ENCODE assay signal across 18 mouse cellular contexts in genomic region chr9:74330706-74331495, GRCm38 (mm10).
DNase-seq lines count a peak whose midpoint lies in the region; ATAC-seq and TF ChIP-seq lines count a peak whose summit lies in the region.
"Had no signal": no experiment of that assay in that cellular context is flagged by ENCODE, and none has a peak within 500 bp of the region (broad histone marks: within the 10 kb centered on the region; RNA-seq: fewer than 3 reads in every experiment).

No protein-coding gene starts in this region.

- no peak overlapping the region for H3K9ac ChIP-seq in hindbrain, embryonic 11.5 days (ENCODE audit: low read depth, low read length)
- no peak overlapping the region for H3K9ac ChIP-seq in hindbrain, postnatal 0 days (replicated peaks; ENCODE audit: low read length)
- no peak overlapping the region for H3K9ac ChIP-seq in neural tube, embryonic 11.5 days (ENCODE audit: low read length)
- H3K9ac ChIP-seq in neural tube, embryonic 15.5 days (replicated peaks): no peak overlapping the region
- no peak overlapping the region for H3K9ac ChIP-seq in forebrain, embryonic 16.5 days (replicated peaks; ENCODE audit: low read depth, low read length)
- H3K9ac ChIP-seq: heart, embryonic 12.5 days; limb, embryonic 12.5 days; lung, embryonic 15.5 days had no signal

- no peak overlapping the region for H3K27ac ChIP-seq in hindbrain, embryonic 11.5 days (ENCODE audit: low read depth, low read length)
- no peak overlapping the region for H3K27ac ChIP-seq in hindbrain, postnatal 0 days
- no peak overlapping the region for H3K27ac ChIP-seq in neural tube, embryonic 11.5 days (ENCODE audit: low read depth, low read length)
- H3K27ac ChIP-seq in neural tube, embryonic 15.5 days (replicated peaks): no peak overlapping the region
- H3K27ac ChIP-seq in forebrain, embryonic 16.5 days (ENCODE audit: low read length): no peak overlapping the region
- H3K27ac ChIP-seq: limb, embryonic 12.5 days; lung, embryonic 15.5 days had no signal

- no peak overlapping the region for H3K4me2 ChIP-seq in hindbrain, embryonic 11.5 days (replicated peaks; ENCODE audit: low read depth, low read length)
- no peak overlapping the region for H3K4me2 ChIP-seq in hindbrain, postnatal 0 days (ENCODE audit: low read depth, low read length)
- H3K4me2 ChIP-seq in neural tube, embryonic 11.5 days (ENCODE audit: low read depth): no peak overlapping the region
- H3K4me2 ChIP-seq in neural tube, embryonic 15.5 days: no peak overlapping the region
- H3K4me2 ChIP-seq in forebrain, embryonic 16.5 days (ENCODE audit: low read length): 0 out of 2 replicates have a peak overlapping the region, but pooled peaks have one; percentile 11
- H3K4me2 ChIP-seq: heart, embryonic 12.5 days; limb, embryonic 12.5 days; lung, embryonic 15.5 days; midbrain, embryonic 11.5 days had no signal

- H3K36me3 ChIP-seq in hindbrain, embryonic 11.5 days (ENCODE audit: control insufficient read depth, insufficient read depth, low read length): no peaks in the 10 kb centered on the region
- H3K36me3 ChIP-seq in hindbrain, postnatal 0 days (ENCODE audit: insufficient read depth, low read length): no peaks in the 10 kb centered on the region
- no peaks in the 10 kb centered on the region for H3K36me3 ChIP-seq in neural tube, embryonic 11.5 days (ENCODE audit: control insufficient read depth, insufficient read depth, low read length)
- H3K36me3 ChIP-seq in neural tube, embryonic 15.5 days: no peaks in the 10 kb centered on the region
- H3K36me3 ChIP-seq in forebrain, embryonic 16.5 days (ENCODE audit: control insufficient read depth, insufficient read depth): no peaks in the 10 kb centered on the region
- H3K36me3 ChIP-seq: G1E; heart, embryonic 12.5 days; limb, embryonic 12.5 days; lung, embryonic 15.5 days had no signal

- 44% methylated on average over 9 of the region's 9 CpGs for WGBS in hindbrain, embryonic 11.5 days
- 17% methylated on average over 9 of the region's 9 CpGs for WGBS in hindbrain, postnatal 0 days
- whole genome bisulfite sequencing in neural tube, embryonic 11.5 days: 46% methylated on average over 9 of the region's 9 CpGs
- 26% methylated on average over 9 of the region's 9 CpGs for WGBS in neural tube, embryonic 15.5 days
- WGBS in forebrain, embryonic 16.5 days: 18% methylated on average over 9 of the region's 9 CpGs

- peak; percentile 10 for DNase-seq in hindbrain, embryonic 11.5 days (ENCODE audit: low spot score)
- DNase-seq in hindbrain, postnatal 0 days (ENCODE audit: low spot score): no peak
- no peak for DNase-seq in neural tube, embryonic 11.5 days (ENCODE audit: low spot score)
- no peak for DNase-seq in cerebellum, postnatal 10 days
- DNase-seq in cerebellum, postnatal 14 days: no peak
- DNase-seq: adrenal gland, postnatal 14 days; B cell, adult 2 months; gastrocnemius, postnatal 10 days; heart, postnatal 4 days; kidney, adult 11 months had no signal

- H3K27me3 ChIP-seq in hindbrain, embryonic 11.5 days (ENCODE audit: control insufficient read depth, insufficient read depth, low read length): no peaks in the 10 kb centered on the region
- H3K27me3 ChIP-seq in hindbrain, postnatal 0 days (ENCODE audit: insufficient read depth, low read length): no peaks in the 10 kb centered on the region
- H3K27me3 ChIP-seq in neural tube, embryonic 11.5 days (ENCODE audit: control insufficient read depth, insufficient read depth, low read length): no peaks in the 10 kb centered on the region
- H3K27me3 ChIP-seq in neural tube, embryonic 15.5 days (replicated peaks): no peaks in the 10 kb centered on the region
- H3K27me3 ChIP-seq in forebrain, embryonic 16.5 days (replicated peaks; ENCODE audit: control insufficient read depth, insufficient read depth, low read length): 0 out of 2 replicates have a peak, but pooled peaks cover 3% of the 10 kb centered on the region
- H3K27me3 ChIP-seq: heart, embryonic 12.5 days; limb, embryonic 12.5 days; lung, embryonic 15.5 days had no signal

- 0 out of 2 replicates have a peak, but pooled peaks cover 2% of the 10 kb centered on the region for H3K4me1 ChIP-seq in hindbrain, embryonic 11.5 days (replicated peaks; ENCODE audit: control insufficient read depth, insufficient read depth, low read length)
- peaks cover 7% of the 10 kb centered on the region; the same call in 1 of the 2 replicates for H3K4me1 ChIP-seq in hindbrain, postnatal 0 days (ENCODE audit: insufficient read depth, low read length)
- no peaks in the 10 kb centered on the region for H3K4me1 ChIP-seq in neural tube, embryonic 11.5 days (ENCODE audit: control insufficient read depth, insufficient read depth, low read length)
- H3K4me1 ChIP-seq in neural tube, embryonic 15.5 days: no peaks in the 10 kb centered on the region
- peaks cover 8% of the 10 kb centered on the region for H3K4me1 ChIP-seq in forebrain, embryonic 16.5 days (replicated peaks; ENCODE audit: control insufficient read depth, insufficient read depth, low read length)
- H3K4me1 ChIP-seq: limb, embryonic 12.5 days had no signal

- no peak overlapping the region for H3K4me3 ChIP-seq in hindbrain, embryonic 11.5 days (ENCODE audit: low read depth, low read length)
- no peak overlapping the region for H3K4me3 ChIP-seq in hindbrain, postnatal 0 days (ENCODE audit: low read length)
- H3K4me3 ChIP-seq in neural tube, embryonic 11.5 days (ENCODE audit: low read depth, low read length): no peak overlapping the region
- H3K4me3 ChIP-seq in neural tube, embryonic 15.5 days (replicated peaks): no peak overlapping the region
- no peak overlapping the region for H3K4me3 ChIP-seq in forebrain, embryonic 16.5 days (replicated peaks; ENCODE audit: low read length)
- H3K4me3 ChIP-seq: heart, embryonic 12.5 days; limb, embryonic 12.5 days; lung, embryonic 15.5 days had no signal

- ATAC-seq in hindbrain, embryonic 11.5 days (ENCODE audit: low FRiP score): no peak
- ATAC-seq in hindbrain, postnatal 0 days: no peak
- 0 out of 2 replicates have a peak, but pooled peaks have one; percentile 41 for ATAC-seq in neural tube, embryonic 11.5 days (ENCODE audit: insufficient read depth, low FRiP score, low TSS enrichment)
- no peak for ATAC-seq in neural tube, embryonic 15.5 days (ENCODE audit: low FRiP score)
- 0 out of 2 replicates have a peak, but pooled peaks have one; percentile 26 for ATAC-seq in forebrain, embryonic 16.5 days
- no peak for ATAC-seq in cerebellum, adult (ENCODE audit: insufficient number of reproducible peaks, low FRiP score, low TSS enrichment)

- no peak for TF ChIP-seq CTCF in hindbrain, postnatal 0 days (IDR thresholded peaks at IDR 0.05; ENCODE audit: low read depth)

- H3K9me3 ChIP-seq in hindbrain, embryonic 11.5 days (ENCODE audit: control insufficient read depth, low read length): no peaks in the 10 kb centered on the region
- H3K9me3 ChIP-seq in hindbrain, postnatal 0 days (ENCODE audit: low read length): no peaks in the 10 kb centered on the region
- no peaks in the 10 kb centered on the region for H3K9me3 ChIP-seq in neural tube, embryonic 11.5 days (ENCODE audit: control insufficient read depth, low read length)
- no peaks in the 10 kb centered on the region for H3K9me3 ChIP-seq in neural tube, embryonic 15.5 days (replicated peaks)
- H3K9me3 ChIP-seq in forebrain, embryonic 16.5 days (ENCODE audit: control insufficient read depth, low read length): no peaks in the 10 kb centered on the region
- H3K9me3 ChIP-seq: heart, embryonic 12.5 days; limb, embryonic 12.5 days; lung, embryonic 15.5 days had no signal

Comparison
In these comparisons a context has a peak if more than half of its experiments do, and no peak if none do; other contexts are left out.
1. ATAC-seq: peak in neural tube, embryonic 11.5 days (single experiment) and forebrain, embryonic 16.5 days (single experiment); none in hindbrain, embryonic 11.5 days (single experiment), hindbrain, postnatal 0 days (single experiment), neural tube, embryonic 15.5 days (single experiment) and cerebellum, adult (single experiment).